Mouse (Mus musculus) CH12.LX (cell line): ENCODE results near the gene Serpinh1. TPM values are rescaled to one million over a fixed set of nuclear protein-coding genes. Genes with fewer than 3 reads are reported as not detected.

Experiments
- DNase-seq: peaks from one replicate; pipeline ENCODE4 v3.0.0-alpha.2; 2013; ENCODE audit errors: extremely low read depth
- H3K27ac ChIP-seq: 2 replicates; pipeline ENCODE4 v1.5.1; 2012; ENCODE audit warnings: low read depth, mild to moderate bottlenecking, control low read depth, moderate library complexity; ENCODE audit not compliant: insufficient read depth
- H3K27me3 ChIP-seq: replicated peaks from 2 replicates; pipeline ENCODE3; 2012; ENCODE audit warnings: inconsistent platforms
- H3K36me3 ChIP-seq, 2 experiments: replicated peaks in 1 of 2; 2 replicates each; pipeline versions ENCODE3 to v1.6.1; 2012; ENCODE audit warnings: inconsistent platforms in 1 of 2, low read length in 1 of 2, mild to moderate bottlenecking in 1 of 2, mixed read lengths in 1 of 2, moderate library complexity in 1 of 2; ENCODE audit not compliant: control insufficient read depth in 1 of 2, insufficient read depth in 1 of 2
- H3K4me1 ChIP-seq, 2 experiments: 2 replicates each; pipeline ENCODE4 v1.6.1; 2012; ENCODE audit warnings: inconsistent platforms in 1 of 2, moderate library complexity in 1 of 2; ENCODE audit not compliant: insufficient read depth in 2 of 2, control insufficient read depth in 1 of 2
- H3K4me2 ChIP-seq: 2 replicates; pipeline ENCODE4 v1.6.1; 2012; ENCODE audit warnings: low read depth, mild to moderate bottlenecking, control low read depth; ENCODE audit not compliant: poor library complexity, insufficient read depth, severe bottlenecking
- H3K4me3 ChIP-seq, 3 experiments: fragments of 150-350 bp in 1 of 3; sonication (generic) in 1 of 3; replicated peaks in 1 of 3; 2 replicates each; pipeline versions ENCODE3 to v1.5.1; 2011 to 2012; ENCODE audit warnings: low read depth in 2 of 3, low read length in 2 of 3, mild to moderate bottlenecking in 2 of 3, moderate library complexity in 2 of 3, control low read depth in 1 of 3, improper control_type of control experiment in 1 of 3, inconsistent platforms in 1 of 3, mixed read lengths in 1 of 3; ENCODE audit not compliant: poor library complexity in 1 of 3
- H3K79me2 ChIP-seq: replicated peaks from 2 replicates; pipeline ENCODE4 v1.6.1; 2012; ENCODE audit warnings: mild to moderate bottlenecking, moderate library complexity; ENCODE audit not compliant: control insufficient read depth, poor library complexity, insufficient read depth, severe bottlenecking; ENCODE audit errors: extremely low read depth
- H3K9ac ChIP-seq: 2 replicates; pipeline ENCODE4 v1.6.1; 2012; ENCODE audit warnings: low read depth, mild to moderate bottlenecking, control low read depth, moderate library complexity; ENCODE audit not compliant: insufficient read depth
- H3K9me3 ChIP-seq: replicated peaks from 2 replicates; pipeline ENCODE3; 2012; ENCODE audit warnings: low read length, inconsistent platforms, mixed read lengths
- ELF1 ChIP-seq: IDR thresholded peaks from 2 replicates; pipeline ENCODE4 v1.6.1; 2014; ENCODE audit warnings: low read depth, mild to moderate bottlenecking, inconsistent platforms, low read length, improper control_type of control experiment
- JUN ChIP-seq: IDR thresholded peaks from 2 replicates; pipeline ENCODE4 v1.6.1; 2011; ENCODE audit warnings: low read depth, mild to moderate bottlenecking, low read length, improper control_type of control experiment, moderate library complexity; ENCODE audit not compliant: insufficient read depth
- MAZ ChIP-seq: IDR thresholded peaks from 2 replicates; pipeline ENCODE4 v1.6.1; 2012; ENCODE audit warnings: low read depth, mild to moderate bottlenecking, inconsistent platforms, low read length, improper control_type of control experiment, moderate library complexity
- MEF2A ChIP-seq: IDR thresholded peaks from 2 replicates; pipeline ENCODE4 v1.6.1; 2014; ENCODE audit warnings: low read depth, mild to moderate bottlenecking, inconsistent platforms, low read length, improper control_type of control experiment, borderline replicate concordance
- POLR2A ChIP-seq: IDR thresholded peaks from 2 replicates; pipeline ENCODE4 v1.6.1; 2011; ENCODE audit warnings: low read depth, mild to moderate bottlenecking, improper control_type of control experiment, low read length
- RAD21 ChIP-seq: IDR thresholded peaks from 2 replicates; pipeline ENCODE4 v1.6.1; 2011; ENCODE audit warnings: low read depth, mild to moderate bottlenecking, low read length, improper control_type of control experiment, moderate library complexity
- RCOR1 ChIP-seq: conservative IDR thresholded peaks from 2 replicates; pipeline ENCODE4 v1.6.1; 2012; ENCODE audit warnings: low read depth, mild to moderate bottlenecking, inconsistent platforms, low read length, improper control_type of control experiment
- SIN3A ChIP-seq: IDR thresholded peaks from 2 replicates; pipeline ENCODE4 v1.6.1; 2012; ENCODE audit warnings: low read length, improper control_type of control experiment, inconsistent platforms
- SMC3 ChIP-seq: IDR thresholded peaks from 2 replicates; pipeline ENCODE4 v1.6.1; 2011; ENCODE audit warnings: low read depth, low read length, improper control_type of control experiment
- TBP ChIP-seq: conservative IDR thresholded peaks from 2 replicates; pipeline ENCODE4 v1.6.1; 2011; ENCODE audit warnings: low read depth, low read length, improper control_type of control experiment
- TCF12 ChIP-seq: IDR thresholded peaks from 2 replicates; pipeline ENCODE4 v1.6.1; 2014; ENCODE audit warnings: low read depth, mild to moderate bottlenecking, inconsistent platforms, low read length, improper control_type of control experiment
- USF1 ChIP-seq: IDR thresholded peaks from 2 replicates; pipeline ENCODE4 v1.6.1; 2014; ENCODE audit warnings: low read depth, mild to moderate bottlenecking, inconsistent platforms, low read length, improper control_type of control experiment
- ZKSCAN1 ChIP-seq: IDR thresholded peaks from 2 replicates; pipeline ENCODE4 v1.6.1; 2012; ENCODE audit warnings: low read depth, inconsistent platforms, low read length, improper control_type of control experiment, borderline replicate concordance
- ZMIZ1 ChIP-seq: IDR thresholded peaks from 2 replicates; pipeline ENCODE4 v1.6.1; 2012; ENCODE audit warnings: low read depth, mild to moderate bottlenecking, inconsistent platforms, low read length, improper control_type of control experiment
- ZNF384 ChIP-seq: IDR thresholded peaks from 2 replicates; pipeline ENCODE4 v1.6.1; 2012; ENCODE audit warnings: low read depth, low read length, improper control_type of control experiment, inconsistent platforms
- dilution Hi-C: fragments of 300-500 bp; cut with MboI; formaldehyde crosslinking; loops from 2 replicates; pipeline ENCODE4 v1.14.3; 2020; ENCODE audit warnings: low sequenced_read_pairs; ENCODE audit not compliant: extremely low pct_unique_long_range_greater_than_20kb, extremely low pct_ligation_motif_present
- in situ Hi-C: fragments of 300-500 bp; cut with MboI; formaldehyde crosslinking; loops from 3 replicates; pipeline ENCODE4 v1.14.3; 2019; ENCODE audit warnings: low sequenced_read_pairs, low pct_ligation_motif_present, low pct_unique_long_range_greater_than_20kb, mixed read lengths
- polyA plus RNA-seq: library from polyadenylated mRNA; unstranded; fragments of >175 nt; gene quantifications from 2 replicates; pipeline ENCODE4 v1.2.1, GENCODE M21; 2012; ENCODE audit warnings: low read depth; ENCODE audit not compliant: insufficient read length
- total RNA-seq, 2 experiments: library from RNA; depleted of rRNA; stranded (reverse); fragments of 300-350 nt in 1 of 2; fragments of >200 nt in 1 of 2; gene quantifications; 2 replicates each; pipeline ENCODE4 v1.2.3; 2012 to 2014

Gene Serpinh1
- total and polyA plus RNA-seq, 3 experiments = not detected

GRCm38 (mm10) chr7:99323321-99323700 lies 29.7 kb downstream of the Serpinh1 start:
- H3K27me3 ChIP-seq = peaks cover 13% of the 10 kb centered on the region
- no peak overlapping the region for H3K4me3 ChIP-seq
- H3K27ac ChIP-seq = no peak overlapping the region
- no peaks in the 10 kb centered on the region for H3K79me2 ChIP-seq
- TF ChIP-seq ZMIZ1 (no peak), SIN3A (no peak), TBP (no peak), JUN (no peak), USF1 (no peak)
- H3K9me3 ChIP-seq = no peaks in the 10 kb centered on the region
- H3K9ac ChIP-seq = no peak overlapping the region
- dilution Hi-C loops (no loop called here), in situ Hi-C loops (no loop called here)
- no peaks in the 10 kb centered on the region for H3K36me3 ChIP-seq
- peaks cover 0 to 1% of the 10 kb centered on the region in 2 experiments; a peak in 1 of 4 replicates for H3K4me1 ChIP-seq
- no peak overlapping the region for H3K4me2 ChIP-seq
- DNase-seq = no peak

GRCm38 (mm10) chr7:99322691-99323320 lies 30.2 kb downstream of the Serpinh1 start:
- Histone ChIP-seq H3K9ac (no peak overlapping the region), H3K4me2 (no peak overlapping the region), H3K36me3 (no peaks in the 10 kb centered on the region), H3K79me2 (no peaks in the 10 kb centered on the region), H3K4me3 (no peak overlapping the region), H3K27me3 (peaks cover 13% of the 10 kb centered on the region), H3K9me3 (no peaks in the 10 kb centered on the region), H3K4me1 (peaks cover under 1 to 6% of the 10 kb centered on the region in 2 experiments; a peak in 3 of 4 replicates), H3K27ac (no peak overlapping the region)
- TF ChIP-seq POLR2A (no peak), RCOR1 (no peak), JUN (no peak), TCF12 (no peak), MAZ (no peak), SMC3 (no peak), RAD21 (no peak), MEF2A (no peak), ZNF384 (no peak), ZKSCAN1 (no peak), ELF1 (no peak)
- DNase-seq = no peak
- in situ Hi-C loops (no loop called here), dilution Hi-C loops (no loop called here)
